Mouse (Mus musculus) mammary gland, adult 2 months (tissue): ENCODE measurements around the gene Olfr902. TPM values are rescaled to one million over a fixed set of nuclear protein-coding genes. Genes with fewer than 3 reads are reported as not detected.

Experiments used
- polyA plus RNA-seq: library from polyadenylated mRNA; depleted of rRNA; stranded (reverse); fragments of >200 nt; gene quantifications from 2 replicates; pipeline ENCODE4 v1.2.3, GENCODE M21; 2012; ENCODE audit warnings: low replicate concordance; rRNA removed

Olfr902 gene
- not detected in 2 replicates for polyA plus RNA-seq

GRCm38 (mm10) chr9:38447352-38447751 lies at the start of gene Olfr902:
Olfr902 (plus strand) TSS chr9:38447652.

GRCm38 (mm10) chr9:38401398-38401797 lies 46.1 kb upstream of the Olfr902 start, which contains the start of gene Olfr147:
Olfr147 (plus strand) TSS chr9:38401698.

GRCm38 (mm10) chr9:38429155-38429554 lies 18.3 kb upstream of the Olfr902 start, which contains the start of gene Olfr901:
Olfr901 (plus strand) TSS chr9:38429455.

GRCm38 (mm10) chr9:38462844-38463243 lies 15.4 kb downstream of the Olfr902 start, which contains the start of gene Olfr904:
Olfr904 (plus strand) TSS chr9:38463144.

GRCm38 (mm10) chr9:38470807-38471206 lies 23.4 kb downstream of the Olfr902 start, which contains the start of gene Olfr905:
Olfr905 (plus strand) TSS chr9:38471107.

GRCm38 (mm10) chr9:38486785-38487184 lies 39.3 kb downstream of the Olfr902 start, which contains the start of gene Olfr906:
Olfr906 (plus strand) TSS chr9:38487085.

GRCm38 (mm10) chr9:38495501-38495900 lies 48.0 kb downstream of the Olfr902 start, which contains the start of gene Olfr907:
Olfr907 (plus strand) TSS chr9:38495801.

Other genes with a start within 250 kb of the Olfr902 start
- gene Olfr893, start 239.3 kb upstream of the Olfr902 start, polyA plus RNA-seq = not detected in 2 replicates
- gene Olfr894, start 229.6 kb upstream of the Olfr902 start, polyA plus RNA-seq = not detected in 2 replicates
- not detected in 2 replicates for gene Olfr143, start 194.9 kb upstream of the Olfr902 start, polyA plus RNA-seq
- gene Olfr895, start 179.8 kb upstream of the Olfr902 start, polyA plus RNA-seq = not detected in 2 replicates
- gene Olfr896-ps1, start 156.5 kb upstream of the Olfr902 start, polyA plus RNA-seq = not detected in 2 replicates
- gene Olfr25, start 118.6 kb upstream of the Olfr902 start, polyA plus RNA-seq = not detected in 2 replicates
- not detected in 2 replicates for gene Olfr898, start 99.2 kb upstream of the Olfr902 start, polyA plus RNA-seq
- not detected in 2 replicates for gene Olfr250, start 80.8 kb upstream of the Olfr902 start, polyA plus RNA-seq
- gene Olfr251, start 70.6 kb upstream of the Olfr902 start, polyA plus RNA-seq = not detected in 2 replicates
- not detected in 2 replicates for gene Olfr147, start 46.0 kb upstream of the Olfr902 start, polyA plus RNA-seq
- not detected in 2 replicates for gene Olfr901, start 18.2 kb upstream of the Olfr902 start, polyA plus RNA-seq
- not detected in 2 replicates for gene Olfr904, start 15.5 kb downstream of the Olfr902 start, polyA plus RNA-seq
- gene Olfr905, start 23.5 kb downstream of the Olfr902 start, polyA plus RNA-seq = not detected in 2 replicates
- gene Olfr906, start 39.4 kb downstream of the Olfr902 start, polyA plus RNA-seq = not detected in 2 replicates
- not detected in 2 replicates for gene Olfr907, start 48.1 kb downstream of the Olfr902 start, polyA plus RNA-seq
- not detected in 2 replicates for gene Olfr911-ps1, start 73.9 kb downstream of the Olfr902 start, polyA plus RNA-seq
- not detected in 2 replicates for gene Olfr910, start 90.2 kb downstream of the Olfr902 start, polyA plus RNA-seq
- not detected in 2 replicates for gene Olfr912, start 132.5 kb downstream of the Olfr902 start, polyA plus RNA-seq
- not detected in 2 replicates for gene Olfr913, start 145.1 kb downstream of the Olfr902 start, polyA plus RNA-seq
- gene Olfr914, start 157.4 kb downstream of the Olfr902 start, polyA plus RNA-seq = not detected in 2 replicates
- not detected in 2 replicates for gene Olfr916, start 212.2 kb downstream of the Olfr902 start, polyA plus RNA-seq
- gene Olfr917, start 218.2 kb downstream of the Olfr902 start, polyA plus RNA-seq = not detected in 2 replicates
- gene Olfr918, start 226.9 kb downstream of the Olfr902 start, polyA plus RNA-seq = not detected in 2 replicates